Mouse (Mus musculus) megakaryocyte, adult 5-6 weeks (primary cell): ENCODE measurements at regions not wholly inside any gene's neighbourhood (a gene's known extent, or its start where the extent isn't known, plus 50 kb on each side); places are given as distances from the start of the nearest gene placed in this dataset.
A peak's percentile ranks its signal among the peaks of the same experiment; 100 is the strongest.

Source experiments
- ATAC-seq: 2 replicates; pipeline ENCODE4 v1.8.0; 2016; ENCODE audit warnings: mild to moderate bottlenecking, inconsistent platforms; ENCODE audit not compliant: poor library complexity, severe bottlenecking

GRCm38 (mm10) chr9:84673327-84673726, 639.2 kb upstream of the Gm11114 start:
- no peak for ATAC-seq

GRCm38 (mm10) chr9:84678416-84678815, 634.2 kb upstream of the Gm11114 start:
- no peak for ATAC-seq

DNA sequence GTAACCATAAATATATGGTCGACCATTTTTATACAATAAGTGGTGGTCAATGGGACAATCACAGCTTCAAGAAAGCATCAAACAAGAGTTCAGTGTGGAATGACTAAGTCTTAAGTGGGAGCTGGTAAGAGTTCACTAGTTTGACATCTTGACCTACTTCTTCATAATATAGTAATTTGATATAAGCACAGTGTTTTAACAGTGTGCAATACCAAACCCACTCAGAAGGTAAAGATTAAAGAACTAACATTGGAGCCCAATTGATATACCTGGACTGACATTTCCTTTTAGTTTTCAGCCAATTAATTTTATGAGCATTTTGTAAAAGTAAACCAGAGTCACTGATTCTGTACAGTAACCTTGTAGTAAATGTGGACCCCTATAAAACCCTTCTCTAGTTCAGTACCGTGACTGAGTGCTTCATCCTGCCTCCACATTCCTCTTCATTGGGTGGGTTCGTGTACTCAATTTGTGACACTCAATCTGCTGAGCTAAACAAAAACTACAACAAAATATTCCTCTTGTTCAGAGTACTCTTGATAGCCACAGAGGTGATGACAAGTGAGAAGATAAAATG, 593.9 kb upstream of the Gm11114 start:
- no peak for ATAC-seq

- no peak for ATAC-seq
These were observed 593.2 kb upstream of the Gm11114 start for GRCm38 (mm10) chr9:84719396-84719795.

DNA sequence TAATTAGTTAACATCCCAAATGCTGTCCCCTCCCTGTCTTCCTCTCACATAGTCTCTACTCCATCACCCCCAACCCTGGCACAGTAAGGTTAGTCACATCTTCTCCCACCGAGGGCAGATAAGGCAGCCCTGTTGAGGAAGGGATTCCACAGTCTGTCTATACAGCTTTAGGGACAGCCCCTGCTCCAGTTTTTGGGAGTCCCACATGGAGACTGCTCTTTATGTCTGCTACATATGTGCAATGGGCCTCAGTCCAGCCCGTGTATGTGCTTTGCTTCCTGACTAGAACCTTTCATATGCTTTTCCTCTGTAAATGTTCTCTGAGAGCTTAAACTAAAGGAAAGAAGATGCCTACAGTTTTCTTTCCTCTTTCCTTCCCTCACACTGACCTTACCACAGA, 592.1 kb upstream of the Gm11114 start:
- no peak for ATAC-seq

GRCm38 (mm10) chr9:84739266-84739665, 573.3 kb upstream of the Gm11114 start:
- no peak for ATAC-seq

DNA sequence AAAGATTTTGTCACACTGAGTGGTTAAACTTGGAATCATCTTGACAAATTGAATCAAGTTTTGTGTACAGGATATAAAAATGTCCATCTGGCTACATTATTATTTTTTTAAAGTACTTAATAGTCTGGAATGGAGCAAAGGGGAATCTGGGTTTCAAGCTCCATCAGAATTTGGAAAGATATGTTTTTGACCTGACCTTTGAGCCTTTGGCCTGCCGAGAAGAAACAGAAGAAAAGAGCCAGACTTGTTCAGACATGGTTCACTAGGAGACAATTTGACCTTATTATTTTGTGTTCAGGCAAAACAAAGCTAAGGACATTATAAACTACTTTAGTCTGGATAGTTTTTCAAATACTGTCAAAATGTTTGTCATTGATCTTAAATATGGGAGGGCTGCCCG, 572.2 kb upstream of the Gm11114 start:
- no peak for ATAC-seq

DNA sequence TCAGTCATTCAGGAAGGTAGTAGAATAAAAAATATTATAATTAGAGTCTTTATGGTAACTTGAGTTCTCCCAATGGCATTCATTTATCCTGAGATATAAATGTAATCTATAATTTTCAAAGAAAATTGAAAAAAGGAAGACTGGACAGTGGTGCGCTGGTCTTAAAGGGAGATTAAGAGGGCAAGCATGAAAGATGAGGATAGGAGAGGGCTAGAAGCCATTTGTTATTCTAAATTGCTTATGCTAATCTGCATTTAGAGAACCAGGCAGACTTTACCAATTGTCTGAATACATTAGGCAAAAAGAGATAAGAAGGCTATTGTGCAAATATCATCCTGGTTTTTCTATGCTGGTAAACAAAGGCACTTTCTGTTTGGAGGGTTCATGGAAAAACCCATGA, 558.2 kb upstream of the Gm11114 start:
- ATAC-seq, result no peak

DNA sequence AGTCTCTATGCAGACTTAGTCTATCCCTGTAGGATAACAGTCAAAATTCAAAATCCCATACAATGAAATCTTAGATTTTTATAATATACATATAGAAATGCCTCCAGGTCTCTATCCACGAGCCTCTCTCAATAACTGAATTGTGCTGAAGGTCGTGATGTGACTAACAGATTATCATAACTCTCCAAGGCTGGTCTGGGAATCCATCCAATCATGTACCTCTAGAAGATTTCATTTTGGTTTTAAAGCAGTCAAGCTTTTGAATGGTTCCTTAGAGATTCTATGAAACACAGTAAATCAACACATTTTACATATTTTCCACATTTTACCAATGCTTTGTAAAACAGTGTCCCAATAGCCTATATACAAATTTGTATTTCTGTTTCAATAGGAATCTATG, 557.7 kb upstream of the Gm11114 start:
- ATAC-seq, result no peak

DNA sequence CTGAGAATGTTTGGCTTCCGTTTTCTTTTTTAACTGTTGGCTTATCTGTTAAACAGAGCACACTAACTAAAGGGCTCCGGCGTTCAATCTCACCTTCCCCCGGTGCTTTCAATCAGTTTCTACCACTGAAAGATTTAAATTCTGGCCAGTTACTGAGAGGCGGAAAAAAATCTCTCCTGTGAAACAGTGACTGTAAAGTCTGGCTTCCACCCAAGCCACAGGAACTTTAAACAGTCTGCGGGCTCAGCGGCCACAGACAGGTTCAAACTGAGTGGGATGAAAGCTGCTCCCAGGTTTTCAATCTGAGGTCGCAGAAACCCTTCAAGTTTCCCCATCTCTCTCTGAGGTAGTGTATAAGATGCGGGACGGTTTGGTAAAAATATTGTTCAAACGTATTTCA, 538.2 kb upstream of the Gm11114 start:
- 0 out of 2 replicates have a peak, but pooled peaks have one; percentile 20 for ATAC-seq

DNA sequence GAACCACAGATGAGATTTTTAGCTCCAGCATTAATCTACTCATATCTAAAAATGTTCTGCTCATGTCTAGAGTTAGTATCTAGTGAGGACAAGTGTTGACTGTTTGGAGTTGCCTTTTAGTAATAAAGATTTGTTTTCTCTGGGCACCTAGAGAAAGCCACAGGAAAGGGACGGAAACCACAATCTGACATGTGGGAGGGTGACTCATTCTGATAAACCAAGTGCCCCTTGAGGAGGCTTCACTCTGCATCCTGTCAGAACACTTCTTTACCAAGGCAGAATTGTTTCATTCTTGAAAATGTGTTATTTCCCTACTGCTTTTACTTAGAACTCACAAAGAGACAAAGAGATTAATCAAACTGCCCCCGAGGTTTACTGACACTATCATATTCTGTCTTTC, 537.4 kb upstream of the Gm11114 start:
- ATAC-seq, result peak; percentile 70

- no peak for ATAC-seq
These were observed 533.4 kb upstream of the Gm11114 start for GRCm38 (mm10) chr9:84779125-84779524.

DNA sequence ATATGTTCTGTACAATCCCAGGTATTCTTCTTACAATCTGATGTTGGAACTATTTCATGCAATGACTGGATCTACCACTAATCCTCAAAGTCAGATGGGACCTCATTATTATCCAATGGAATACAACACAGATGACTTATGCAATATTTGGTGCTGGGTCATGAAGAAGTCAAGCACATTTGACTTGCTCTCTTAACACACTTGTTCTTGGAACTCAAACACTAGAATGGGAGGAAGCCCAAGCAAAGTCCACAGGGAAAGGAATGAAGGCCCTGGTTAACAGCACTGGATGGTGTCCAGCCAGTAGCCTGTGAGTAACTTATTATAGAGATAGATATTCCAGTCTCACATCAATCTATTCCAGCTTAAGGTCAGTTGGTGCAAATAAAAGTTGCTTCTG, 486.8 kb upstream of the Gm11114 start:
- ATAC-seq, result no peak

GRCm38 (mm10) chr9:84828934-84829333, 483.6 kb upstream of the Gm11114 start:
- ATAC-seq, result no peak

- no peak for ATAC-seq
These were observed 481.9 kb upstream of the Gm11114 start for GRCm38 (mm10) chr9:84830639-84831038.

DNA sequence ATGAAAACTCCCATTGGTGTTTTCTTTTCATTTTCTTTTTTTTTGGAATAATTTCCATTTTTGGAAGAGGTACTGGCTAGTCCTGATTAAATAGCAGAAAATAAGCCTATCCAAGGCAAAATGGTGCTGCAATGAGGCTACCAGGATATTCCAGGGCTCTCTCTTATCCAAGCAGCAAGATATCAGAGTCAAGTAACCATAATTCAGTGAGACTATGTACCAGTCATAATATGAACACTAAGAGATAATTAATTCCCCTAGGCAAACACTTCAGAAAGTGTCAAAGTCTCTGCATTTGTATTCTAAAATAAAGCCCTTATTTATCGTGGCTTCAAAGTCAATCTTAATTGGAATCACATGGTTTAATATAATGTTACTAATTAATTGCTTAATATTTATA, 475.1 kb upstream of the Gm11114 start:
- ATAC-seq, result no peak

DNA sequence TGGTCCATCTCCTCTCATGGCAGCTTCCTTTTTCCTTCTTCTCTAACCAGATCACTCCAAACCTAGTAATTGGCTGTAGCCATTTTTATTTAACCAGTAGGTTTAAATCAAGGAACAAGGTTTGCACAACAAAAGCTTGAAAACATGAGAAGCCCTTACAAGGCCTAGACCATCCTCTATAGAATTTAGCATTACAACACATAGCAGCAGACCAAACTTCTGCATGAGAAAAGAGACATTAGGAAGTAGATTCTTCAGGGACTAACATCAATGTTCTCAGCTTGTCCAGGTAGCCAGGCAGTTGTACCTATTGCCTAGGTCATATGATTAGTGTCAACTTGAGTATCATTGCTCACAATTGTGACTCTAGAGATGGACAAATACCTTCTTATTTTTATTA, 468.6 kb upstream of the Gm11114 start:
- no peak for ATAC-seq

DNA sequence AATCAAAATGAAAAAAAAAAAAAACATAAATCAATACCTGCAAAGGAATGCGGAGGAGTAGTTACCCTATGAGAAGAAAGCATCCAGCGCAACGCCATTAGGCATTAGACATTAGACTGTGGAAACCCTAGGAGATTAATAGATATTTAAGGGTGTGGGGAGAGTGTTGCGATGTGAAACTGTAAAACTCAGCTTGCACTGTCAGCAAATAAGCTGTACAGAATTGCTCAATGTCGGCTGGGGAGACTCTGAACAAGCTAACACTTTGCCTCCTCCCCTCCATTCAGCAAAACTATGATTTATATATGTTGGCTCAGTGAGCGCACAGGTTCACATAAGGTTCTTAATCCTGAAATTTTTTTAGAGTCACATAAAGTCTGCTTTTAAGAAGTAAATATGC, 451.0 kb upstream of the Gm11114 start:
- ATAC-seq, result no peak

GRCm38 (mm10) chr9:84863431-84863830, 449.1 kb upstream of the Gm11114 start:
- ATAC-seq, result no peak

DNA sequence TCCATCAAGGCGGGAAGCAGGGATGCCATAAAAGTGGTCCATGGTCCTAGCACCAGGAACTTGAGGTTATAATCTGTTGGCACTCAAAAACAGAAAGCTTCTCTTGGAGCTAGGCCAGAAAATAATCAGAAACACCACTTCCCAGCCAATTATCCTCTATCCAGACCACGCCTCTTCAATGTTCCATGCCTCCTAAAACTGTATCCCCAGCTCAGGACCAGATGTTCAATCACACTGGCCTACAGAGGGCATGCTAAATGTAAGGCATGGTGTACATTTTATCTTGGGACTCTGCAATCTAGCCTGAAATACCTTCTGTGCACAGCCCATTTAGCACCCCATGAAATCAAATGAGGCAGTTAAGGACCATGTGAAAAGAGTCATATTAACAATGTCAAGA, 418.4 kb upstream of the Gm11114 start:
- no peak for ATAC-seq

- ATAC-seq, result no peak
These were observed 416.5 kb upstream of the Gm11114 start for GRCm38 (mm10) chr9:84896073-84896472.

DNA sequence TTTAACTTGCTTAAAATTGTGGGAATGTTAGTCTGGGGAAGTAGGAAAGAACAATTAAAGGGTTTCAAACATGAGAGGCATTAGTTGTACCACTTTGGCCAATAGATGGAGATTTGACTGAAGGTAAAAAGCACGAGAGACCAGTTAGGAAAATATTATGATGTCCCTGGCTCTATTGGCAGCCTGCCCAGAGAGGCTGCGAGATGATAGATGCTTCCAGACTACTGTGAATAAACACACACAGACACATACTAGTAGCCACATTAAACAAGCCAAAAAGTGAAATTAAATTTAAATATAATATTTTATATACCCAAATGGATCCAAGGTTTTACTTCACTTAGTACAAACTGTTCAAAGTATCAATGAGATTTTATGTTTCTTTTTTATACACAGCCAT, 411.9 kb upstream of the Gm11114 start:
- no peak for ATAC-seq

- no peak for ATAC-seq
These were observed 406.3 kb upstream of the Gm11114 start for GRCm38 (mm10) chr9:84906244-84906643.

DNA sequence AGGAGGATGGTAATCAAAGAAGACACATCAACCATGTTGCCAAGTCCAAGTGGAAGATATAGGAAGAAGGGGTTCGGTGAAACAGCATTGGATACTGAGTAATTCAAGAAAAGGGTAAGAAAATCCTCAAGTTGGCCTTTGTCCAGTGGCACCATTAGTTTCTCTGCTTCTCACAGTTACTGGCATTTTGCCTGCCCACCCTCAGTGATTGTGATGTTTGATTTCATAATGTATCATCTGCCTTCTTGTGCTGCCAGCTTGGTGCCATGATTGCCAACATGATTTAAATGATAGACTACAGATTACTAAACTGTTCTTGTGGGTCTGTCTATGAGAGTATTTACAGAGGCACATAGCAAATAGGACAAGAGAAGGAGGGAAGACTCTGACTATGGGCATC, 399.3 kb upstream of the Gm11114 start:
- no peak for ATAC-seq
